Mouse (Mus musculus) E14TG2a.4 (cell line): ENCODE results near the gene Mocs3.

ENCODE experiments used
- CTCF ChIP-seq: conservative IDR thresholded peaks from 2 replicates; pipeline ENCODE4 v1.5.1; 2014; ENCODE audit warnings: low read length
- NANOG ChIP-seq: IDR thresholded peaks from 2 replicates; pipeline ENCODE4 v1.6.1; 2014; ENCODE audit warnings: borderline replicate concordance, low read length, mixed read lengths
- POU5F1 ChIP-seq: IDR thresholded peaks from 2 replicates; pipeline ENCODE4 v1.6.1; 2014; ENCODE audit warnings: low read length, borderline replicate concordance

- TF ChIP-seq CTCF (no peak), NANOG (no peak), POU5F1 (no peak)
Observed at GRCm38 (mm10) chr2:168199476-168199875, 30.9 kb upstream of the Mocs3 start.
